Mouse (Mus musculus): ENCODE results near the gene Cisd1. TPM values are rescaled to one million over a fixed set of nuclear protein-coding genes. Genes with fewer than 3 reads are reported as not detected.
A peak's percentile ranks its signal among the peaks of the same experiment; 100 is the strongest.
"Not testable (repeated sequence)": the region's sequence is repeated elsewhere in the genome, so short reads cannot be mapped to it uniquely, and the experiment has no call there.

Cisd1 gene
- 100 to 1,000 TPM; 349 to 364 TPM for total RNA-seq (2021)
- long read RNA-seq, experiment 1, transcript Cisd1-201 (3 exons, 1,084 nt) = major isoform, 456 of 490 reads
- long read RNA-seq, experiment 1, partial matches to known transcripts = 11 of 490 reads
- long read RNA-seq, experiment 1, other reads (novel, unspliced or antisense) = 23 of 490 reads
- long read RNA-seq, experiment 2, transcript Cisd1-201 (3 exons, 1,084 nt) = major isoform, 379 of 410 reads
- long read RNA-seq, experiment 2, partial matches to known transcripts = 5 of 410 reads
- long read RNA-seq, experiment 2, other reads (novel, unspliced or antisense) = 26 of 410 reads

- DNase-seq = peak; percentile 93 to 96
These were observed at the start of gene Cisd1 for GRCm38 (mm10) chr10:71344579-71345143. TSS of gene Cisd1 (minus strand) at chr10:71344954.

GRCm38 (mm10) chr10:71389311-71389710, 44.6 kb upstream of the Cisd1 start:
- no peak for DNase-seq

DNA sequence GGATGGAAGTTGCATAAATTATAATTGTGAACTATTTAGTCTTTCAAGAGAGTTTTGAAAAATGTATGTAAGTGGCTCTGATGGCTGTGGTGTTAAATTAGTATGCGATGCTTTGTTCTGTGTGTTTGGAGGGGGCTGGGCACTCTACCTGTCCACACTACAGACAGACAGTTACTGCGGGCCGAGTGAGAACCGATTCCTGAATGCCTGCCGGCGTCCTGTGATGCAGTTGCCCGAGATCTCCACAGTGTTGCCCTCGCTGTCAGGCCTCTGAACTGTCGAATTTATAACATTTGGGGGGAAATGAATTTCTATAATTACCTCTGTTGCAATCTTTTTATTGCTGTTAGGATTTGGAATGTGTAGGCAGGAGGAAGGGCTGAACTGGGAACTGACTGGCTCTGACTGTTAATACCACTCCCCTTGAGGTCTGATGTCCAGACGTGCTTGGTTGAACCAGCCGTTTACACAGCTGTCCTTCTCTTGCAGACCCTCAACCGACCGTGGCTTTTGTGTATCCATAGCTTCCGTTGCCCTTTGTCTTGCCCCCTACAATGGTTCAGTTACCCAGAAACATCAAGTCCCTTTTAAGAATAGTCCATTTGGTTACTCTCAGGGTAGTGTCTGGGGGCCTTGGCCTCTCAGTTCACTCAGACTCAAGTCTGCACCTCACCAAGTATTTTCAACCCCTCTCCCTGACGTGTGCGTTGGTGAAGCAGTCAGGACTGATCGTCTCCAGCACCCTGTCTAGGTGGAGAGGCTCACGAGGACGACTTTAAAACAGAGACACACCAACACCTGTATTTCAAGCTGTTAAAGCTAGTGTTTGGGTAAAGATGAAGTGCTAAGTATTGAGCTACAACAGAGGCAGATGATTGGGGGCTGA, 39.6 kb upstream of the Cisd1 start:
- DNase-seq = no peak

- DNase-seq = not testable (repeated sequence)
These were observed 38.8 kb upstream of the Cisd1 start for GRCm38 (mm10) chr10:71383552-71383924.

GRCm38 (mm10) chr10:71382858-71383551, 38.3 kb upstream of the Cisd1 start:
- no peak for DNase-seq

DNA sequence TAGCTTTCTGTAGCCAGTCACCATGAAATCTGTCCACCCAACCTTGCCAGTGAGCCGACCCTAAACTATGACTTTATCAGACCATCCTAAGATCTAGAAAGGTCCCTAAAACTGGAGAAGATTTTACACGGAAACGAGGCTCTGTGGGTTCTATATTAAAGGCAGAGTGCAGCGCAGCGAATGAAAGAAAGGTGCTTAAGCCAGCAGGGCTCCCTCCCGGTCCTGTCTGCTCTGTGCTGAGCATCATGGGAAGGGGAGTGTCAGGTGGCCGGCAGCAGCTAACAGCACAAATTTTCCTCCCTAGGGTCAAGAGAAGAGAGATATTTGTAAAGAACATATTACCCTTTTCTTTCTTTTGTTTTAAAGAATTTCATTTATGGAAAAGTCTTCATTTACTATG, 37.4 kb upstream of the Cisd1 start:
- DNase-seq = no peak

DNA sequence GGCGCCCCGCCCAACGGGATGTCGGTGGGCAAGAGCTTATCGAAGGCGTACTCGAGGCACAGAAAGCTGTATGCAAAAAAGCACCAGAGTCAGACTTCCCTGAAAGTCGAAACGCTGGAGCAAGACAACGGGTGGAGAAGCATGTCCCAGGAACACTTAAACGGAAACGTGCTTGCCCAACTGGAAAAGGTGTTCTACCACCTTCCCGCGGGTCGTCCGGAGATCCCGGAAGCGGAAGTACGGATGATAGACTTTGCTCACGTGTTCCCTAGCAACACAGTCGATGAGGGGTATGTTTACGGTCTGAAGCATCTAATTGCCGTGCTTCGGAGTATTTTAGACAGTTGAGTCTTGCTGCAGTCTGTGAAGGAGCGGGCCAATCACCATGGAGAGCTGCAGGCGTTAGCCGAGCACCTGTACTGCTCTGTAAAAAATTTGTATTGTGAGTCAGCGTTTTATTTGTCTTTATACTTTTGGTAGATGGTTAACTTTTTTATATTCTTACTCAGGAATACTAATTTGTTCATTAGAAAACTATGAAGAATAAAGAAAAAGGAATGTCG, 36.8 kb upstream of the Cisd1 start:
- no peak for DNase-seq

DNA sequence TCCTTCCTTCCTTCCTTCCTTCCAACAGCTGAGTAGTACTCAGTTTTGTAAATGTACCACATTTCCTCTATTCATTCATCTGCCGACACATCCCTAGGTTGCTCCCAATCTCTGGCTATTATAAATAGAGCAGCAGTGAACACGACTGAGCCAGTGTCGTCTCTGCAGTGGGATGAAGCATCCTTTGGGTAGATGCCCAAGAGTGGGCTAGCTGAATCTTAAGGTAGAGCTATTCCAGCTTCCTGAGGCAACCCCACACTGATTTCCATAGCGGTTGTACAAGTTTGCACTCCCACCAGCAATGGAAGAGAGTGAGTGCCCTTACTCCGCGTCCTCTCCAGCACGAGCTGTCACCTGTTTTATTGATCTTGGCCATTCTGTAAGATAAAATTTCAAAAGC, 35.7 kb upstream of the Cisd1 start:
- DNase-seq = no peak

DNA sequence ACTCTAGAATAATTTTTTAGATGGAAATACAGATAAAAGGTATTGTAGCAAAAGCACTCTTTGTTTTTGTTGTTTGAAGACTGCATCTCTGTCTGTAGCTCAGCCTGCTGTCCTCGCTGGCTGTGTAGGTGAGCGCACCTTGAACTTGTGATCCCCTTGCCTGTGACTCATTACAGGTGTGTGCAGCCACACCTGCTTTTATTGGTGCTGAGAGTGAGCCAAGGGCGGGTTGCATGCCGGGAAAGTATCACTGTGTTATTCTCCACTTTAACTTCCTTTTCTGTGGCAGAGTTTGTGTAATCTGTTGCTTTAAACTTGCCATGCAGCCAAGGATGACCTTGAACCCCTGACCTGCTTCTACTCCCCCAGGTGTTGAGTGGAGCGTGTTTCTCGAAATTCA, 31.3 kb upstream of the Cisd1 start:
- DNase-seq = no peak

- no peak for DNase-seq
These were observed 29.0 kb upstream of the Cisd1 start for GRCm38 (mm10) chr10:71373706-71374105.

- no peak for DNase-seq
These were observed 27.1 kb upstream of the Cisd1 start for GRCm38 (mm10) chr10:71371881-71372280.

- DNase-seq = no peak
These were observed 24.7 kb upstream of the Cisd1 start for GRCm38 (mm10) chr10:71369466-71369865.

DNA sequence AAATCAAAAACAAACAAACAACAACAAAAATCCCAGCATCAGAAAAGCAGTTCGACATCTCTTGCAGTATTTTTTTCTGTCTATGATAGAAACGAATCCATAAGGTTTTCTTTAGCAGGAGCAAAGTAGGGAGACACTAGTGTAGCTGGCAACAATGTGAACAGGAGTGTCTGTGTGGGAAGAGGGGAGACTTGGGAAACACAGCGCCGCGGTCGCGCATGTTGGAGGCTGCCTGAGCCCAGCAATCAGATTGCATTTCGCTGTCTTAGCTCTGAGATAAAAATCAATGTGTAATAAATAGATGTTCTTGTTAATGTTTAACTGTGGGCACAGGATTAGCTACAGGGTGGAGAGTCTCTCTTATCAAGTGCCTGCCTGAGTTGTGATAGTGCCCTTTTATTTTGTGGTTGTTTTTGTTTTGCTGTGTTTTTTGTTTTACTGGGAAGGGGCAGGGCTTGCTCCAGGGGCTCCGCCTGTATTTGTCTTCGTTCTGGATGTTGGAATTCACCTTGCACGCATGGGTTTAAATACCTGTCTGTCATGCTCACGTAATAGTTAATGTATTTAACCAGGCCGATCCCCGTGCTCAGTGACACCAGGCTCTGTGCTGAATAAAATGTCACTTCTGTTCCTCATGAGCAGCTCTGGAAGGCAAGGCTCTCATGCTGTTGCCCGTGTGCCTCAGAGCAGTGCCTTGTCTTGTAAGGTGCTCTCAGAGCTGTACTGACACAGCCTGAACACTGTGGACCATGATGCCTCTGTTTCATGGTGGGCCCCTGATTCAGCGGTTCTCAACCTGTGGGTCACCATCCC, 23.6 kb upstream of the Cisd1 start:
- DNase-seq = no peak

- DNase-seq = no peak
These were observed 19.1 kb upstream of the Cisd1 start for GRCm38 (mm10) chr10:71363858-71364257.

DNA sequence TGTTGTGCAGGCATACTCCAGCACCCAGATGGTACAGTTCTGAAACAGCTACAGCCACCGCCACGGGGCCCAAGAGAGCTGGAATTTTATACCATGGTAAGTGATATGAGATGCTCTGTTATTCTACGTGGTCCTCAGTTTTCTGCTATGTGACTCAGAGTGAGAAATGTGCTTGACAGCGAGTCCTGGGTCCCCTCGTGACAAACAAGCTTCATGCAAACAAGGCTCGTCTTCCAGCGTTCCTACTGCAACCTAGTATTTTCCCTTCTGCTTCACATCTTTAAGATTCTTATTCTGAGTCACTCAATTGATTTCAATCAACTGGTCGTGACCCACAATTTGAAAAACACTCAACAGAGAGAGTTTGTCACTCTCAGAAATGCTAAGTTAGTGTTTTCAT, 18.7 kb upstream of the Cisd1 start:
- no peak for DNase-seq

DNA sequence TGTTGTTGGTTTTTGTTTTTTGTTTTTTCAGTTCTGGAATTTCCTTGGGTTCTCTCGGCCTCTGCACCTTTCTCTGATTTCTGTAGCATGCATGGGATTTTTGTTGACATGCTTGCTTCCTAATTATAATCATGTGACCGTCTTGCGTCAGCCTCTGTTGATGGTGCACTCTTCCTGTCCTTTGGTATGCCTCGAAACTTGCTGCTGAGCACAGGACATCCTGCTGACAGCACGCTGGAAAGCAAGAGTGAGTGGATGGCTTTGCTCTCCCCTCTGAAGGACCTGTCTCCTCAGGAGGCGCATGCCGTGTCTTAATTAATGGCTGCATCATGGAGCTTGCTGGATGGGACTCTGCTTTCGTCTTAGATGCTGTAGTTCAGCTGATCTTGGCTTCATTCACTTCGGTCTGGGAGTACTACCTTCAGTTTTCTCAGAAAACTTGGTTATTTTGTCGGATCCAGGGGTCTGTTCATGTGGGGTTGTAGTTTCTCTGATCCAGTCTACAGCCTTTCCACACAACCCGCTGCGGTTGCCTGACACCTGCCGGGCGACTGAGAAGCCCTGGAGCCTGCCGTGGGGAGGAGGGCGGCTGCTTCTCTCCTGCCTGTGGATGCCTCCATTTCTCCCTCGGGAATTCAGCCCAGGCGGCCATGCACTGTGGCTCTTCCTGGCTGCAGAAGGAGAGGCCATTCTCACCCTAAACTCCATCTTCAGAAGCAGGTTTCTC, 17.2 kb upstream of the Cisd1 start:
- peak; percentile 46 to 66 for DNase-seq

DNA sequence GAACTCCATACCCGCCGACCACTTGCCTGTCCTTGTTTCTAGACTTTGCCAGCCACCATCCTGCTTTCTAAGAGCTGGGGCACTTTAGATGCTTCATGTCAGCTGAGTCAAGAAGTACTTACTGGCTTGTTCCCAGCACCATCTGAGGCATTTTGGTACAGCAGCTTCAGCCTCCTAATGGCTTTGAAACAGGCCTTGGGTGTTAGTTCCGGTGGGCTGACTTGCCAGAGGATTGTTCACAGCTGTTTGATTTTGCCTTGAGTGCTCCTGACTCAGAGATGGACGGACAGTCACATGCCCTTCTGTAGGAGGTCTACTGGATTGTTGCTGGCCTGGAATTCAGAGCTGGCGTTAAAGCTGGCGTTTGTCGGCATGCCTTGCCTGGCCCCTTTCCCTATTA, 16.3 kb upstream of the Cisd1 start:
- no peak for DNase-seq

- no peak for DNase-seq
These were observed 10.2 kb upstream of the Cisd1 start for GRCm38 (mm10) chr10:71354947-71355346.

DNA sequence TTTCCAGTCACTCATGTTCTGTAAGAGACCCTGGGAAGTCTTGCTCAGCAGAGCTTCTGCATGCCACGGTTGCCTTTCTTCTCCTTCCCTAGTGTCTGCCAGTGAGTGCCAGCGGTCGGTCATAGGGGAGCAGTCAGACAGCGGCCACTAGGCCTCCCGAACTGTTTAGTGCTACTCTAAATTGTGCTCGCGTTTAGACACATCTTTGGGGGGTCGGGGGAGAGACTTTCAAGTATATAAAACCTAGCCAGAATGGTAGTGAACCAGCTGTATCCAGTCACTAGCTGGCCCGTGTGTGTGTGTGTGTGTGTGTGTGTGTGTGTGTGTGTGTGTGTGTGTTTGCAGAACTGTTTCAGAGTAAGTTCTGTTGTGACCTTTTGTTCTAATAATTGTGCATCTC, 9.1 kb upstream of the Cisd1 start:
- no peak for DNase-seq

DNA sequence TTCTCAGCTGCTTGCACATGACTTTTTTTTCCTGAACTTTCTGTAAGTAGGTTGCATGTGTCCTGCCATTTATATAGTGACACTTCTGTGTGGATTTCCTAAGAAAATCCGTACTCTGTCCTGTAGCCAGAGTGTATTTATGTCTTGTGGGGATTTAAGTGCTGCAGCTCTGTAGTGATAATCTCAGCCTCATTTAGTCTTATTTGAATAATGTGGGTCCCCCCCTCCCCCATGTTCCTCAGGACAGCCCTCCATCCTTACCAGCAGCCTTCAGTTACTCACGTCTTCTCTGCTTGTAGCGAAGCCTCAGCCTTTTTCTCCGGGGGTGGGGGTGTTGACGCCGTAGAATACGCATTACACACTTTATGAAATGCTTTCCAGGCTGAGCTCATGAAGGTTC, 6.5 kb upstream of the Cisd1 start:
- no peak for DNase-seq

- peak in 1 of 2 experiments; percentile 19 for DNase-seq
These were observed 4.5 kb upstream of the Cisd1 start for GRCm38 (mm10) chr10:71349290-71349689.
